Mouse (Mus musculus) splenic B cell, adult 2 months (primary cell): ENCODE results near the gene Wbp2nl.

Source experiments
- DNase-seq: peaks from one replicate; pipeline ENCODE4 v3.0.0-alpha.2; 2011; ENCODE audit warnings: low read depth, low spot score
- H3K27me3 ChIP-seq: 2 replicates; pipeline ENCODE4 v1.6.1; 2012; ENCODE audit warnings: mild to moderate bottlenecking, low read length, moderate library complexity, mixed read lengths; ENCODE audit not compliant: control insufficient read depth, poor library complexity, insufficient read depth, severe bottlenecking
- H3K36me3 ChIP-seq: 2 replicates; pipeline ENCODE4 v1.6.1; 2012; ENCODE audit warnings: mild to moderate bottlenecking, low read length, moderate library complexity, mixed read lengths; ENCODE audit not compliant: control insufficient read depth, poor library complexity, insufficient read depth, severe bottlenecking

Gene Wbp2nl

DNA sequence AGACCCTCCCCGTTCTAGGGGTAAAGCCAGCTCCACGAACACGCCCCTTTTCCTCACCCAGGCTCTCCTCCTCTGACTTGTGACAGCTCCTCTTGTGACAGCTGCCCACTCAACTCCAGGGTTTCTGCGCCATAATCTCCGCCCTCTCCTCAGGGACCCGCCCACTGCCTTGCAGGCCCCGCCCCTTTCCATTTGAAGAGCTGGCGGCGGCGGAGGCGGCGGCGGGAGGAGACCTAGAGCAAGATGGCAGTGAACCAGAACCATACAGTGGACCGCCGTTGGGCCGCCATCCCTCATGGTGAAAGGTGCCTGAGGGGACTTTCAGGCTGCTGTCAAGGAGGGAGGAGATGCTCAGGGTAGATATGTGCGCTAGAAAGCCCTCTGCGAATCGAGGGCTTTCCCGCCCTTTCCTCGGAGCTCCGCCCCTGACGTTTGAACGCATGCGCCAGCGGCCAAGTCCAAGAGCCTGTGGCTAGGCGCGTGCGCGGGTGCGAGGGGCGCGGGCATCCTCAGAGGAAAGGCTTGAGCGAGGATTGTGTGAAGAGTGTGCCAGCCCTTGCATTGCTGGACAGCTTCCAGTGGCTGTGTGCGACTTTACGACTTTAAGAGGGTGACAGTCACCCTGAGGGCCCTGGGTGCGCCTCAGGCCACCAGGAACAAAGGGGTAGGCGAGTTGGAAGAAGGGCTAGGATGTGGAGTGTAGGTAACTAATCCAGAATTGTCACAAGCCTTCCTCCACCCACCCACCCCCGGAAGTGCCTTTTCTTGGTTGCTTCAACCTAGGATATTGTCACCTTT is at the start of gene Wbp2nl:
Gene Wbp2nl, plus strand, starts transcription at position 191 of the 798 bp plus-strand sequence.
- DNase-seq: peak; percentile 8
- H3K27me3 ChIP-seq: no peaks in the 10 kb centered on the region
- no peaks in the 10 kb centered on the region for H3K36me3 ChIP-seq

DNA sequence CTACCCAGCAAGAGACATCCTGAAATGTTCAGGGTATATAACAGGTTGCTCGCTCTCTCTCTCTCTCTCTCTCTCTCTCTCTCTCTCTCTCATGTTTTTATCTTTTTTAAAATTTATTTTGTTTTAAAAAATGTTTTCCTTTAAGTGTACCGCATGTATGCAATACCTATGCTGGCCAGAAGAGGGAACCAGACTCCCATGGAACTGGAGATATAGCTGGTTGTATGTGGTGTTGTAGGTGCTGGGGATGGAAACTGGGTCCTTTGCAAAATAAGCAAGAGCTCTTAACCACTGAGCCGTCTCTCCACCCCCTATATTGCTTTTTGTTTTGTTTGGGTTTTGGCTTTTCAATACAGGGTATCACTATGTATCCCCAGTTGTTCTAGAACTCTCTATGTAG is 47.2 kb upstream of the Wbp2nl start:
- peak; percentile 42 for DNase-seq
- Histone ChIP-seq H3K27me3 (no peaks in the 10 kb centered on the region), H3K36me3 (no peaks in the 10 kb centered on the region)

DNA sequence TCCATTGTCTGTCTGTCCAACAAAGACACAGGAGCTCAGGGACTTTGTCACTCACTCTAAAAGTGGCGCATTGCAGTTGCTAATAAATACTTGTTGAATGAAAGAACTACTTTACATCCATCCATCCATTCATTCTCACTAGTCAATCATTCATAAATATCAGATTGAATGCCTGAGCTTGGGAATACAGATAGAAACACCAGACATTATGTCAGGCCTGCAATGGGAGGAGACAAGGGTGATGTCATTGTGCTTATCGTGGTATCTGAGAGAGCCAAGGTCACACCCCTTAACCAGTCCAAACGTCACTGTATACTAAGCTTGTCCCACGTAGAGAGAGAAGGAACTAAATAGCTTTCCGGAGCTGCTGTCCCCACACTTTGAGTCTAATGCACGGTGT is 46.7 kb upstream of the Wbp2nl start, which contains the start of gene 1500009C09Rik:
Gene 1500009C09Rik, plus strand, starts transcription at position 301 of the 400 bp plus-strand sequence.
- DNase-seq: no peak
- H3K36me3 ChIP-seq: no peaks in the 10 kb centered on the region
- H3K27me3 ChIP-seq: no peaks in the 10 kb centered on the region

DNA sequence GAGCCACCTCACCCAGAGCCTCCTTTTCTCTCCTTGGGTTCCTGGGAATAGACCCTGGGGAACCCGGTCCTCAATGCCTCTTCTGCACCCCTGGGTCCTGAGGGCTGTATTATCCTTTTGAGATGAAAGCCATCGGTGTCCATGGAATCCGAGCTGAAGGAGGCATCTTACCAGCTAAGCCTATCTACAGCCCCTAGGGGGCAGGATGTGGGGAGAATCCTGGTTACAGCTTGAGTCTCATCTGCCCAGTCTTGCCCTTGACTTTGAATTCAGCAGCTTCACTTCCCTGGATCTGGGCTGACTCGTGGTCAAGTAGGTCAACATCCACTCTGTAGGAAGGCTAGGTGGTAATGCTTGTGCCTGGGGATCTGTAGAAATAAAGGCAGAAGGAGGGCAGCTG is 43.5 kb upstream of the Wbp2nl start:
- H3K36me3 ChIP-seq: no peaks in the 10 kb centered on the region
- DNase-seq: peak; percentile 17
- no peaks in the 10 kb centered on the region for H3K27me3 ChIP-seq

DNA sequence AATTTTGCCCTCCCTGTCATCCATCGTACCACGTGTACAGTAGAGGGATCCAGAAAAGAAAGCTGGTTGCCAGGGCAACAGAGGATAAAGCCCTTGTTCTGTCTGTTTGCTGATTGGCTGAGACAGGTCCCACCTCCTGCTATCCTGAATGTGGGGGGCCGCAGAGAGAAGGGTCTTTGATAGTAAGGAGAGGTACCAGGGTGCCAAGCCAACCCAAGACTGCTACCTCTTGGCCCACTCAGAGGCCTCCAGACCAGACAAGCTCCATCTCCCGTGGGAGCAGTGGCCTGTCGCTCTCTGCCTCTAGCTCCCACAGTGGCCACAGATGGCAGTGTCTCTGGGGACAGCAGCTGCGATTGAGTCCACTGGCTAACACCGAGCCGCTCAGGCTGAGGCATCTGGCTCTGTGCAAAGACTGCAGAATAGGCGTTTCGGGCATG is 42.8 kb upstream of the Wbp2nl start:
- Histone ChIP-seq H3K36me3 (no peaks in the 10 kb centered on the region), H3K27me3 (no peaks in the 10 kb centered on the region)
- DNase-seq: no peak

DNA sequence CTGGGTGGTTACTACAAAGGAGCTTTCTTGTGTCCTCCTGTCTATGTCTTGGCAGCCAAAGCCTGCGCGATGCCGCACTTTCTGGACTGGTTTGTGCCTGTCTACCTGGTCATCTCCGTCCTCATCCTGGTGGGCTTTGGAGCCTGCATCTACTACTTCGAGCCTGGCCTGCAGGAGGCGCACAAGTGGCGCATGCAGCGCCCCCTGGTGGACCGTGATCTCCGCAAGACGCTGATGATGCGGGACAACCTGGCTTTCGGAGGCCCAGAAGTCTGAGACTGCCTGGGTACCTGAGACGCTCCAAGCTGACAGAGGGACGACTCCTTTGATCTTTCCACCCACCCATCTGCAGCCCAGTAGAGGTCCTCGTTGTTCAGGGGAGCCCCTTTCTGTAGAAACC is 39.2 kb upstream of the Wbp2nl start:
- Histone ChIP-seq H3K27me3 (no peaks in the 10 kb centered on the region), H3K36me3 (no peaks in the 10 kb centered on the region)
- peak; percentile 90 for DNase-seq

DNA sequence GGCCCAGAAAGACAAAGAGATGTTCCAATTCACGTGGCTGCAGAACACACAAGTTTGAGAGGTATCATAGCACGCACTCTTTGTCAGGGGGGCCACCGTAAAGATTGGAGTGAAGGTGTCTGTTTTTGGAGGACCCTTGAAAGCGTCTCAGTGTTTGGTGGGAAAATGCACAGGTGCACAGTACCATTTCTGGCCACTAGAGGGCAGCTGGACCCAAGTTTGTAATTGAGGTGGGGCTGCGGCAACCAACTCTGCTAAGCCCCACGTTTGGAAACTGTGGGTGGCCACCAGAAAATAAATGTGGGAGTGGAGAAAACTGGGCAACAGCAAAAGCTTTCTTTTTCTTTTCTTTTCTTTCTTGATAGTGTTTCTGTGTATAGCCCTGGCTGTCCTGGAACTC is 32.4 kb upstream of the Wbp2nl start:
- peak; percentile 77 for DNase-seq
- Histone ChIP-seq H3K36me3 (no peaks in the 10 kb centered on the region), H3K27me3 (no peaks in the 10 kb centered on the region)

DNA sequence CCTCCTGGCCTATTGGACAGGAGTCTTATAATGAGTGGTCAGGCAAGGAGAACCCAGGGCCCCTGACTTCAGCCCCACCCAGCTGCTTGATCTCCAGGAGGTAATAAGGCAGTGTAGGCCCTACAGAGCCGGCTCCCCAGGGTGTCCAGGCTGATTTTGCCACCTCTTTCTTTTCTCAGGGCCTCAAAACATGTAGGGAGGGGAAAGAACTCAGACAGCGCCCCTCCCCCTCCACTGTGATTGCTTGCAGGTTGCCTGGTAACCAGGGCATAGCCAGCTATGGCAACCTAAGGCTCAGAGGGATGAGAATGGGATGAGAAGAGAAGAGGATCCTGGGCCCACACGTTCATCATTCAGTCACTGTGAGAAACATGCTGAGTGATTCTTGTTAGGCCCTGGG is 30.6 kb upstream of the Wbp2nl start:
- Histone ChIP-seq H3K36me3 (no peaks in the 10 kb centered on the region), H3K27me3 (no peaks in the 10 kb centered on the region)
- DNase-seq: no peak

DNA sequence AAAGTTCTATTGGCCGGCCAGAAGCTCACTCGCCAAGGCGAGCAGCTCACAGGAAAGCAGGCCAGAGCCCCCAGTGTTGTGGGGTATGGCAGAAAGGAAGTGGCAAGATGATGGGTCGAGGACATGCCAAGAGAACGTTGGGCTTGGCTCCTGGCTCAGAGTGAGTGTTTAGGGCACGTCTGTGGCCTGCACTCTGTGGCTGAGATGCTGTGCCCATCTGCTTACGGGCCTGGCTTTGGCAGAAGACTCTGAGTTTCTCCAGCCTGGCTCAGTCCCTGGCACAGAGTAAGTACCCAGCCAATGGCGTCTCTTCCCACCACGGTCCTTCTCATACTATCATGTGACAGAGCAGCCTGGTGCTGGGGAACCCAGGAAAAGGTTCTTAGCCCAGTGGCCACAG is 30.0 kb upstream of the Wbp2nl start:
- DNase-seq: no peak
- H3K27me3 ChIP-seq: no peaks in the 10 kb centered on the region
- H3K36me3 ChIP-seq: no peaks in the 10 kb centered on the region

DNA sequence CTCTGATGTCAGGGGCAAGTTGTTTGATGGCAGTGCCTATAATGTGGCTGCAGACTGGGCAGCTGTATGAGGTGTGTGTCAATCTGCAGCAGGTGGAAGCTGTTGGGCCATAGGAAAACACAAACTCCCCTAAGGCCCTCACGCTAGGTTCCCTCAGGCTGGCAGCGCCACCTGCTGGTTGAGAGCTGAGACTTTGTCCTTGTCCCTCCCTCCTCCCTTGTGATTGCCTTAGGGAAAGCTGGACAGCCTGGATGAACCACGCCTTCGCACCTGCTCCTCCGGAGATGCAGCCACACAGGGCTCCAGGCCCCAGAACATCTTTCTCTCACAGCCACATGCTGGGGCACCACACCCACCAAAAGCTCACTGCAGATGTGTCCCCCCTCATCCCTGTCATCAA is 27.6 kb upstream of the Wbp2nl start:
- no peaks in the 10 kb centered on the region for H3K36me3 ChIP-seq
- peak; percentile 77 for DNase-seq
- no peaks in the 10 kb centered on the region for H3K27me3 ChIP-seq

DNA sequence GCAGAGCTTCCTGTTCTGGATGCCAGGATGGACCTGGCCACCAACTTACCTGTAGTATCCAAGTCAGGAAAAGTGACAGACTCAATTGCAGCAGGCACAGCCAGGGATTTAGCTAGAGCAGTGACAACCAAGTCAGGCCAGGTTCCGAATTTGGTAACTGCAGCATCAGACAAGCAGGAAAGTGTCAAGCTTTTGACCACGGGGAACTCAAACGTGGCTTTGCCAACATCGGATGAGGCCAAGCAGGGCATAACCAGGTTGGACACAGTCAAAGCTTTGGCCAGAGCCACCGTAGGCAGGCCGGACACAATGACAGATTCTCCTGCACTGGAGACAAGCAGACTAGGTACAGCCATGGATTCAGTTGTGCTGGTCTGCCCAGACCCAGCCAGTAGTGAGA is 26.5 kb upstream of the Wbp2nl start:
- Histone ChIP-seq H3K36me3 (no peaks in the 10 kb centered on the region), H3K27me3 (no peaks in the 10 kb centered on the region)
- DNase-seq: no peak

DNA sequence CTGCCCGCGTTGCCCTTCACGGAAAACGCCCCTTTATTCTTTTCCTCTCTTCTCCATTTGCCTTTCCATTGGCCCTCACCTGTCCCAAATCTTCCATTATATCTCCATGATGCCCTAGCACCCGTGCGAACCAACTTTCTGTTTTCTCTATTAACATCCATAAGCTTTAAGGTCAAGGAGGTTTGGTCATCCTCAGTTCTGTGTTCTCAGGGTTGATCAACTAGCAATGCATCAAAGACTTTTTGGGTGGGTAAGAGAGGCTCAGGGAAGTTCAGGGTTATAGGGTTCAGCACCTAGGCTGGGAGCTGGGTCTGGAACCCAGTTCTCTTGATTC is 24.2 kb upstream of the Wbp2nl start, which contains the start of gene Sept3:
Gene Sept3, plus strand, starts transcription at position 301 of the 334 bp plus-strand sequence.
- H3K27me3 ChIP-seq: no peaks in the 10 kb centered on the region
- DNase-seq: no peak
- H3K36me3 ChIP-seq: no peaks in the 10 kb centered on the region

DNA sequence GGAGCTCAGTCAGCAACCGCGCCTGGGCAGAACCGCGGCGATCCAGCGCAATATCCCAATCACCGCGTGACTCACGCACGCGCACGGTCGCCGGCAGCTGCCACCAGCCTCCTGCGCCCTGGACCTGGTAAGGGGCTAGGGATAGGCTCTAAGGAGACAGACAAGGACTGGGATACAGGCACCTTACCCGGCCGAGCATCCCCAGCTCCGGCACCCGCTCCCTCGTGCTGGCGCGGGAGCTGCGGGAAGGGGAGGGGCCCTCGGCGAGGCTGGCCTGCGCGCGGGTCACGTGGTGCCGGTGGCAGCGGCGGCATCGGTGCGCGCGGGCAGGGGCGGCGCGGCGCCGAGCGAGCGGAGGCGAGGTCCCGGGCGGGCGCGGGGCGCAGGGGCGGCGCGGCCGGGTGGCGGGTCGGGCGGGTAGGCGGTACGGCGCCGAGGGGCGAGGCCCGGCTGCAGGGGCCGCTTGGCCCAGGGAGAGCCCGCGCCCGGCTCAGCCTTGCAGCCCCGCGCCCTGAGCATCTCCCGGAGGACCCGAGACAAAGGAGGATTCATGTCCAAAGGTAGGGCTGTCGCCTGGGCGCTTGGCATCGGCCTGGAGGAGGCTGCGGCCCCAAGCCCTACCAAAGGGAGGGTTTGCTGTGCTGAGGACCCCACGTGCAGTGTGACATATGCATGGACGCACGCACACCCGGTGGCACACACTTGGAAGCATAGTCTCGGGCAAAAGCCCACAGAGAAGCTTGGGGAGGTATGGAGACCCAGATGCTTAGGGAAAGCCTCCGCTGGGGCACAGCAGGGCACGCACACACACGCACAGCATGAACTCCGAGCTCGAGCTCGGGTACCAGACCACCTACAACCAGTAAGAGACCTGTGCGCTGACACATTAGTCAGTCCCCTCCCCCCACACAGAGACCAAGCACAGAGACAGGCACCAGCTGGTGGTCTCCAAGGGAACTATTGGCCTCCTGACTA is 23.5 kb upstream of the Wbp2nl start:
- no peak for DNase-seq
- Histone ChIP-seq H3K36me3 (no peaks in the 10 kb centered on the region), H3K27me3 (no peaks in the 10 kb centered on the region)

DNA sequence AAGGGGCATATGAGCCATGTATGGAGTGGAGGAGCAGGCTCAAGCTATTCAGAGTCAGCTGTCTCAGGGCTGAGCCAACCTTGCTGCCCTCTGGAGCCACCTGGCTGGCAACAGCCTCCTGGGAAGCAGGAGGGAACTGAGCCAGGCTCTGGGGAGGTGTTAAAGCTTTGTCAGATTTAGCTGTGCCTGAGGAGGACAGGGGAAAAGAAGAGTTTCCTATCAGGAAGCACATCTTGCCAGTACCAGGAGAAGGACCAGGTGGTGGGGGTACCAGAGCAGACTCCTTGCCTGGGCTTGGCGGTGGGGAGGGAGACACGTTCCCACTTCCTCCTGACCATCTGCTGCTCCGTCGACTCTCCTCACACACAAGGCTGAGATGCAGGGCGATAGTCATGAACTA is 21.2 kb upstream of the Wbp2nl start:
- no peaks in the 10 kb centered on the region for H3K36me3 ChIP-seq
- no peaks in the 10 kb centered on the region for H3K27me3 ChIP-seq
- no peak for DNase-seq

DNA sequence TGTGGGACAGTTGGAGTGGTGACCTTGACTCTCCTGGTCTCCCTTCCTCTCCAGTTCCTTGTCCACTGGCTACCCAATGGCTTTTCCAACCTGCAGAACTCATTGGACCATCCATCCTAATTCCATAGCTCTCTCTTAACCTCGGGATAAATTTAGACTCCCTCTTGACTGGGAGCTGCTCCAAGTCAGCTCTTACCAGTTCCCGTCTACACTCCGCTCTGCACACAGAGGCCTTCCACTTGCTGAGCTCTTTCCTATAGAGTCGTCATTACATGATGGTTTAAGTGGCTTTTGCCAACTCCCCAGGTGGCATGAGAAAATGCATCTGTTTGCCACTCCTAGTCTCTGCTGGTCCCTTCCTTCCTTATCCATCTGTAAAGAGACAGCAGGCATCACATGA is 18.1 kb upstream of the Wbp2nl start:
- DNase-seq: no peak
- H3K36me3 ChIP-seq: no peaks in the 10 kb centered on the region
- no peaks in the 10 kb centered on the region for H3K27me3 ChIP-seq
